Mouse (Mus musculus): ENCODE measurements around the gene Kcnk4. TPM values are rescaled to one million over a fixed set of nuclear protein-coding genes. Genes with fewer than 3 reads are reported as not detected.

Gene Kcnk4
- polyA plus RNA-seq, 1 experiment = 59.0 TPM

GRCm38 (mm10) chr19:6919876-6920740 lies 14.2 kb downstream of the Kcnk4 start:
- no peak for TF ChIP-seq POLR2A (IDR thresholded peaks at IDR 0.05; ENCODE audit: extremely low read depth, insufficient read depth, low read length)
- TF ChIP-seq CTCF (IDR thresholded peaks at IDR 0.05; ENCODE audit: extremely low read depth, insufficient read depth, low read length) = no peak
- Histone ChIP-seq H3K27ac (ENCODE audit: insufficient read depth, low read length) (no peak overlapping the region), H3K4me3 (ENCODE audit: insufficient read depth, low read length) (peak overlapping the region; percentile 43), H3K4me1 (ENCODE audit: control insufficient read depth, insufficient read depth, low read length) (peaks cover 6% of the 10 kb centered on the region; the same call in 1 of the 2 replicates)

- peak overlapping the region; percentile 43; the same call in 1 of the 2 replicates for H3K4me3 ChIP-seq (ENCODE audit: insufficient read depth, low read length)
- TF ChIP-seq POLR2A (IDR thresholded peaks at IDR 0.05; ENCODE audit: extremely low read depth, insufficient read depth, low read length) (no peak), CTCF (IDR thresholded peaks at IDR 0.05; ENCODE audit: extremely low read depth, insufficient read depth, low read length) (no peak)
These were observed 14.9 kb downstream of the Kcnk4 start for GRCm38 (mm10) chr19:6919431-6919830.

GRCm38 (mm10) chr19:6918321-6918720 lies 16.0 kb downstream of the Kcnk4 start:
- Histone ChIP-seq H3K4me3 (ENCODE audit: insufficient read depth, low read length) (no peak overlapping the region), H3K4me1 (ENCODE audit: control insufficient read depth, insufficient read depth, low read length) (peaks cover 6% of the 10 kb centered on the region; the same call in 1 of the 2 replicates), H3K27ac (ENCODE audit: insufficient read depth, low read length) (no peak overlapping the region)
- no peak for TF ChIP-seq CTCF (IDR thresholded peaks at IDR 0.05; ENCODE audit: extremely low read depth, insufficient read depth, low read length)
- TF ChIP-seq POLR2A (IDR thresholded peaks at IDR 0.05; ENCODE audit: extremely low read depth, insufficient read depth, low read length) = no peak

More at GRCm38 (mm10) chr19:6919431-6919830, 14.9 kb downstream of the Kcnk4 start:
- Histone ChIP-seq H3K27ac (ENCODE audit: insufficient read depth, low read length) (no peak overlapping the region), H3K4me1 (ENCODE audit: control insufficient read depth, insufficient read depth, low read length) (peaks cover 6% of the 10 kb centered on the region; the same call in 1 of the 2 replicates)

GRCm38 (mm10) chr19:6916496-6916895 lies 17.8 kb downstream of the Kcnk4 start:
- H3K4me1 ChIP-seq (ENCODE audit: control insufficient read depth, insufficient read depth, low read length) = peaks cover 2% of the 10 kb centered on the region; the same call in 1 of the 2 replicates
- H3K4me3 ChIP-seq (ENCODE audit: insufficient read depth, low read length) = no peak overlapping the region
- no peak overlapping the region for H3K27ac ChIP-seq (ENCODE audit: insufficient read depth, low read length)
- TF ChIP-seq CTCF (IDR thresholded peaks at IDR 0.05; ENCODE audit: extremely low read depth, insufficient read depth, low read length) (no peak), POLR2A (IDR thresholded peaks at IDR 0.05; ENCODE audit: extremely low read depth, insufficient read depth, low read length) (no peak)

DNA sequence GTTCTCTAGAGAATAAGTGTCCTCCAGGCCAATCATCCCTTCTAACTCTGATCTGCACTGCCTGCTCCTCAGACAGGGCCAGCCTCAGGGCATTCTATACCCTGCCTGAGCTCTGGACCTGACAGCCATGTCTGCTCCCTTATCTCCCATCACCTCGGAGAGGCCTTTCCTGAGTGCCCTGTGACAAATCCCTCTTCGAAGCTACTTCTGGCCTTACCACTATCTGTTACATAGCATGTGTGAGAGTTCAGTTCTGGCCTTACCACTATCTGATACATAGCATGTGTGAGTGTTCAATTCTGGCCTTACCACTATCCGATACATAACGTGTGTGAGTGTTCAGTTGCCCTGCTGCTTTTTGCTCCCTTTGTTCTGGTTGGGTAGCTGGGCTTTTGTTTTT lies 19.0 kb downstream of the Kcnk4 start:
- Histone ChIP-seq H3K4me1 (ENCODE audit: control insufficient read depth, insufficient read depth, low read length) (peaks cover 2% of the 10 kb centered on the region; the same call in 1 of the 2 replicates), H3K27ac (ENCODE audit: insufficient read depth, low read length) (no peak overlapping the region), H3K4me3 (ENCODE audit: insufficient read depth, low read length) (no peak overlapping the region)
- no peak for TF ChIP-seq POLR2A (IDR thresholded peaks at IDR 0.05; ENCODE audit: extremely low read depth, insufficient read depth, low read length)
- no peak for TF ChIP-seq CTCF (IDR thresholded peaks at IDR 0.05; ENCODE audit: extremely low read depth, insufficient read depth, low read length)

- TF ChIP-seq CTCF (IDR thresholded peaks at IDR 0.05; ENCODE audit: extremely low read depth, insufficient read depth, low read length) = no peak
- TF ChIP-seq POLR2A (IDR thresholded peaks at IDR 0.05; ENCODE audit: extremely low read depth, insufficient read depth, low read length) = no peak
- Histone ChIP-seq H3K27ac (ENCODE audit: insufficient read depth, low read length) (no peak overlapping the region), H3K4me3 (ENCODE audit: insufficient read depth, low read length) (no peak overlapping the region), H3K4me1 (ENCODE audit: control insufficient read depth, insufficient read depth, low read length) (peaks cover 1% of the 10 kb centered on the region; the same call in 1 of the 2 replicates)
These were observed 19.8 kb downstream of the Kcnk4 start for GRCm38 (mm10) chr19:6914540-6914939.

- Histone ChIP-seq H3K4me1 (ENCODE audit: control insufficient read depth, insufficient read depth, low read length) (no peaks in the 10 kb centered on the region), H3K27ac (ENCODE audit: insufficient read depth, low read length) (no peak overlapping the region), H3K4me3 (ENCODE audit: insufficient read depth, low read length) (no peak overlapping the region)
- no peak for TF ChIP-seq POLR2A (IDR thresholded peaks at IDR 0.05; ENCODE audit: extremely low read depth, insufficient read depth, low read length)
- no peak for TF ChIP-seq CTCF (IDR thresholded peaks at IDR 0.05; ENCODE audit: extremely low read depth, insufficient read depth, low read length)
These were observed 20.3 kb downstream of the Kcnk4 start for GRCm38 (mm10) chr19:6913991-6914390.

- Histone ChIP-seq H3K27ac (ENCODE audit: insufficient read depth, low read length) (no peak overlapping the region), H3K4me3 (ENCODE audit: insufficient read depth, low read length) (no peak overlapping the region), H3K4me1 (ENCODE audit: control insufficient read depth, insufficient read depth, low read length) (no peaks in the 10 kb centered on the region)
- TF ChIP-seq CTCF (IDR thresholded peaks at IDR 0.05; ENCODE audit: extremely low read depth, insufficient read depth, low read length) (no peak), POLR2A (IDR thresholded peaks at IDR 0.05; ENCODE audit: extremely low read depth, insufficient read depth, low read length) (no peak)
These were observed 21.3 kb downstream of the Kcnk4 start for GRCm38 (mm10) chr19:6913036-6913435.

DNA sequence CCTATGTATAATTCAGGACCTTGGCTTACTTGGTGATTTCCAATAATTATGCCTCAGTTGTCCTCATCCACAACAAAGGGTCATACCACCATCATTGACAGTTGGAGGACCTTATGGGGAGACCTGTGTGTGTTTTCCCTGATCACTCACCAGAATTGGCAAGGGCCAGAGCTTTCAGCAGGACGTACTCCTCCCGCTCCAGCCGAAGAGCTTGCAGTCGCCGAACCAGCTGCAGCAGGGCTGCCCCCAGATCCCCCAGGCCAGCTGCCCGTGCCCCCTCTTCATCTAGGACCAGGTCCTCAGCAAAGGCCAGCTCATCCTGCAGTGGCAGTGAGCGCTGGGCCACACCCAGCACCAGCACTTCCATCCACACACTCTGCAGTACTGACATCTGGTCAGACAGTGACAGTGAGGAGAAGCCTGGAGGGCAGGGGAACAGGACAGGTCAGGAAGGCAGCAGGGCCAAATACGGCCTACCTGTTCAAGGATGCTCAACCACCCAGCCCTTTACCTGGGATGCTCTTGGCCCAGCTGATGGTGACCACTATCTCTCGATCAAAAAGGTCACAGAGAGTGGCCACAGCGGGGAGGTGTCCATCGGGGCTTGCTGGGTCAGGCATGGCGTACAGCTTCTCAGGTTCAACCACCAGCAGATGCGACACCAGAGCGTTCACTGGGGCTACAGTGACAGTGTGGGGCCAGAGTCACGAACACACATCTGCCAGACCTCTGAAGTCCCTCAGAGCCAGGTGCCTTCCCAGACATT lies 21.9 kb downstream of the Kcnk4 start:
- TF ChIP-seq CTCF (IDR thresholded peaks at IDR 0.05; ENCODE audit: extremely low read depth, insufficient read depth, low read length) = no peak
- no peak for TF ChIP-seq POLR2A (IDR thresholded peaks at IDR 0.05; ENCODE audit: extremely low read depth, insufficient read depth, low read length)
- no peak overlapping the region for H3K27ac ChIP-seq (ENCODE audit: insufficient read depth, low read length)
- H3K4me3 ChIP-seq (ENCODE audit: insufficient read depth, low read length) = no peak overlapping the region
- no peaks in the 10 kb centered on the region; the same call in 1 of the 2 replicates for H3K4me1 ChIP-seq (ENCODE audit: control insufficient read depth, insufficient read depth, low read length)

Data from cortical plate, adult 2 months (tissue).